Mouse (Mus musculus): ENCODE data around the gene Vps25.
A peak's percentile ranks its signal among the peaks of the same experiment; 100 is the strongest.

The Vps25 gene

GRCm38 (mm10) chr11:101253613-101254389, at the start of gene Vps25:
Gene Vps25, plus strand, starts transcription at chr11:101253707.
- DNase-seq = peak; percentile 89

- DNase-seq = no peak
These were observed 41.5 kb upstream of the Vps25 start for GRCm38 (mm10) chr11:101211970-101212369.

GRCm38 (mm10) chr11:101216936-101217335, 36.6 kb upstream of the Vps25 start:
- DNase-seq = no peak

DNA sequence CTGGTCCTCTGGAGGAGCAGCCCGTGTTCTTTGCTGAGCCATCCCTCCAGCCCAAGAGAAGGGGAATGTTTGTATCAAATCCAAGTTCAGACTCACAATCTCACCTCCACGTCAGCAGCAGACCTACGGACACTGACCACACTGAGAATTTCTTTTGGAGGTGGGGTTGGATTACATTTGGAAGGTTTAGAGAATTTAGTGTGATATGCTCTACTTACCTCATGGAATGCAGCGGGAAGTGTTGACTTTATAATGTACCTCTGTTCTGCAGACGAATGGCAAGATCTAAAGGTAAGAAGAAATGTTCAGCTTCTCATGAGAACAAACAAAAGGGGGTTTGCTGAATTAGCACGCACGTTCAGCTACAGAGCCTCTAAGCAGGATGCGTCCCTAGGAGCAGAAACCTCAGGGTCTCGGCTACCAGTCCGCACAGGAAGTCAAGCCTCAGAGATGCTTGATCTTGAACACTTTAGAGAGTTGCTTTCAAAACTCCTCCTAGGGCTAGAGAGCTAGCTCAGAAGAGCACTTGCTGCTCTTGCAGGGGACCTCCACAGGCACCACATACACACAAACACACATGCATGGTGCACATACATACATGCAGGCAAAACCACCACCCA, 35.0 kb upstream of the Vps25 start:
- DNase-seq = no peak

DNA sequence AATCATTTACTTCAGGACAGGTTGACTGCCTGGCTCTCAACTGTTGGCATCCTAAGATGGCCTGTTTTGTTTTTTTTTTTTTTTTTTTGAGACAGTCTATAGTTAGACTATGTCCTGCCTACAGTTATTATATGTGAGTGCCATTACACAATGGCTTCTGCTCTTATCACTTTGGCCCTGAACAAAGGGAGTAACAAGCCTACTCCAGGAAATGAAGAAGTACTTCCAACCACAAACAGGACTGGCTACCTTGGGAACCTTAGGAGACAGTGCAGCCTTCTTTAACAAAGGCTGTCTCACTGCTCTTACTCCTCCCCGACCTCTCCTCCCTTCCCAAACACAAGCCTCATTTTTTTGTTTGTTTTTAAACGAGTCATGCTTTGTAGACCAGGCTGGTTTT, 32.7 kb upstream of the Vps25 start:
- no peak for DNase-seq

DNA sequence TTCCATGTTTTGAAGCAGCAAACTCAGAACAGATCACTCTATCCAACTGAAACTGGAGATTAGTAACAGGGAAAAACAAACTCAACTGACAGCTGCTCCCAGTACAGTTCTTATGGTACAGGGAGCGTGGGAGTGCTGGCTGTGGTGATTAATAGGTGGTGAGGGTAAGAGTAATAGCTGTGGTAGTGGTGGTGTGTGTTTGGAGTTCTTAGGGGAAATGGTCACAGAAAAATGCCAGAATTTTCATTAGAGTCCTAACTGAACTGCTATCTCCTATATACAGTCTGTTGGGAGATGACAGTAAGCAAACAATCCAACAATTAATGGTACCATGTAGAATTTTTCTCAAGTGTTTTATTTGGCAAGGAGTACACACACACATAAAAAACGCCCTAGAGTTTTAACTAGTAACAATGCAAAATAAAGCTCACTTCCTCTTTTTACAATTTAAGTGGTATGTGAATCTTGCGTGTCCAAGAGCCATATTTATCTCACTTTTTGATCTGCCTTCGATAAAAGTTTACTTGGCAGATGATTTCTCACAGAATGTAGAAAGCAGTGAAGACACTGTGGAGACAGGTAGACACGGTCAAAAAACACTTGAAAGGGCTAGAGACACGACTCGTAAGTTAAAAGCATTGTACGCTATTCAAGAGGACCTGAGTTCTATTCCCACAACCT, 32.1 kb upstream of the Vps25 start:
- no peak for DNase-seq

GRCm38 (mm10) chr11:101224337-101224736, 29.2 kb upstream of the Vps25 start:
- DNase-seq = no peak

DNA sequence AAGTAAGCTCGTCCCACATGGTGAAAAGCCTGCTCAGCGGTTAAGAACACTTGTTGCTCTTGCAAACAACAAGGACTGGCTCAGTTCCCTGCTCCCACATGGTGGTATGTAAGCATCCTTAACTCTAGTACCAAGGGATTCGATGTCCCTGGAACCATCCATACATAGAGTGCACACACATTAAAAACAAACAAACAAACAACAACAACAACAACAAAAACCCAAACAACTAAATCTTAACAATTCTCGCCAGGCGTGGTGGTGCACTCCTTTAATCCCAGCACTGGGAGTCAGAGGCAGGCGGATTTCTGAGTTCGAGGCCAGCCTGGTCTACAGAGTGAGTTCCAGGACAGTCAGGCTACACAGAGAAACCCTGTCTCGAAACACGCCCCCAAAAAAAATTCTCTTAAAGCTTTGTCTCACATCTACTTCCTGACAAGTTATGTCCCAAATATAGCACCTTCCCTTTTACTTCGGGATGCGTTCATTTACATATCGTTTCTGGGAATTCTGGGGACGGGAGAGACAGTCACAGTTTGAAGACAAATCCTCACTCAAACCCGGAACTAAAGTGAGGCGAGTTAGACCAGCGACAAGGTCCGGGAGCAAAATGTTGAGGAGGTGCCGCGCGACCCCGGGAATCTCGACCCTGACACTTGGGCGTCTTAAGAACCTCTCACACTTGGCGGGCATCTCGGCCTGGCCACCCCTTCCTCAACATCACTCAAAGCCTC, 28.0 kb upstream of the Vps25 start:
- DNase-seq = no peak

- peak; percentile 91 for DNase-seq
These were observed 27.3 kb upstream of the Vps25 start, which contains the start of gene Ezh1 for GRCm38 (mm10) chr11:101226065-101226701. Gene Ezh1, minus strand, starts transcription at chr11:101226463.

DNA sequence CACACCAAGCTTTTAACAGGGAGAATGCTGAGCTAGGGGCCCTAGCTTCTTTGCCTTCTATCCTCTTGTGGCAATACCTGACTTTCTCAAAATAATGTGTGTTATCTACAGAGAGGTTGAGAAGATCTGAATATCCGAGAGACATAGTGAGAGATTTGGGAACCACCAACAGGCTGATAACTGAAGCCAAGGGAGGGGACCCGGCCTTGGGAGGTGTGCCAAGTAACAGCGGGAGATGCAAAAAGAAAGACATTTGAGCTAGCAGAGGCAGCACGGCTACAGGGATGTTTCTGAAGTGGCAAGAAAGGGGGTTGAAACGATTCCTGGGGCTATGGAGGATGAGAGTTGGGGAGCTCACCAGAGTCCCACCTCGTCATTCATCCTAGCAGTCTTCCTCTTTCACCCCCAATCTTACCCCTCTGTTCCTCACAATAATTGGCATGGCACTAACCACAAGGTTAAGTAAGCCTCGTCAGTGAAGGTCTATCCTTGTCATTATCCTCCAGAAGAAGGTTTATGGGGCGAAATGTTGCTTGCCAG, 24.1 kb upstream of the Vps25 start:
- no peak for DNase-seq

DNA sequence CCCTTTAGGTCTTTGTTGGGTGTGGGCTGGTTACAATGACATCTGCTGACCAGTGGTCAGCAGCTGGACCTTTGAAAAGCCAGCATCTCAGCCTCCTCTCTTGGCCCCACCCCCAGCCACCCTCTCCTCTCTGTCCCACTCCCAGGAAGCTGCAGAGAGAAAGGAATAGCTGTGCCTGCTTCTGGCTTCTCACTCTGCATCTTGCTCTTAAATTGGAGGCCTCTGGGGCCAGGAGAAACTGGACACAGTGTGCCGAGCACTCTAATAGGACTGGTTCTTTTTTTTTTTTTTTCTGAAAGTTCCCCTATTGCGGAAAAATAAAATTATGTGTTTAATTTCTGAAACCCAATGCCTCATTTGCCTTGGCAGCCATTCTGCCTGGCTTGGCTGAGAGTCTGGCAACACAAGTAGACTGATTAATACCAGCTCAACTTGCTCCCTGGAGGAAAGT, 23.4 kb upstream of the Vps25 start:
- no peak for DNase-seq

DNA sequence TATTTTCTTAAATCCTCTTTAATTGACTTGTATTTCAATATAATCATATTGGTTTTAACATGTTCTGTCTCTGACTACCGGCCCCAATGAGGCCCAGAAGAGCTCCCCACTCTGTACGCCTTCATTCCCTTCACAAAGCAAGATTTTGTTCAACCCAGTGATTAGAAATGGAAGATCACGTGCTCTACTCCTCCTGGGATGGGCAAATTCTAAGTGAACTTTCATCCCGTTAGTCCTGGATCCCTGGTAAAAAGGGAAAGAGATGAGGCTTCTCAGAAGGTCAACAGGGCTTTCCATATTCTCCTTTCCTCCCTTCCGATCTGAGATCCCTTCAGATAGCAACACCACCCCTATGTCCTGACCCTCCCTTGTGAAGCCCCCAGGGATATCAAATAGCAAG, 23.0 kb upstream of the Vps25 start:
- DNase-seq = no peak

DNA sequence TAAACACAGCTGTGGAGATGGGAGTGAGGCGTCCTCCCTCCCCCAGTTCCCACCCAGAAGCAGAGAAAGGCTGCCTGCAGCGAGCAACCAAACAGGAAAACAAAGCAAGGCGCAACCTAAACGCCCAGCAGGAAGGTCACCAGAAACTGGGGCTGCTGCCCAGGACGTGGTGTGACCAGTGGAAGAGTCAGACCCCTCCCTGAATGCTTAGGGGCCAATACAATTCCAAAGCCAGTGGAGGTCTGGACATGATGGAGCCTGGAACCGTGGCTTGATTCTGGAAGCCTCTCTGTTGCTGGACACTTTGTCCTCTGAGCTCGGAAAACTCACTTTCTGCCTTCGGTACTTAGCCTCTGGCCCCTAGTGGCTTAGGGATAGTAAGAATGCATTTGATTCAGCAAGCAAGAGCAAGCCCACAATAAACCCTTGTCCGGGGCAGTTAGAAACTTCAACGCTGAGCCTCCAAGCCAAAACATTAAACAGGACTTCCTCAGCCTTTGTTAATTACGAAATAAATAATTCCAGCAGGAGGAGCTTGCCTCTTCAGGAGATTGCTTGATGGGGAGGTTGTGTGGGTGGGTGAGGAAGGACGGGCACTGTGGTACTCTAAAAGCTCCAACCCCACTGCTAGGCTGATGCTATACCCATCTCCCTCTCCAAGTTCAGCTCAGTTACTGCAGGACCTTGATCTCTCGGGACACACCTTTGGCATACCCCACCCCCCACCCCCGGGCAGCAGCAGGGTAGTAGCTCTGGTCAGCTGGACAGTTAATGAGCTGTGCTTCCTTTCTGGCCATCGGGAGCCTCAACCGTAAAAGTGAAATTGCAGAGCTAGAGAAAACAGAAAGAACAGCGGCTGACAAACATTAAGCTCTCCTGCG, 22.3 kb upstream of the Vps25 start:
- no peak for DNase-seq

- no peak for DNase-seq
These were observed 21.3 kb upstream of the Vps25 start for GRCm38 (mm10) chr11:101232010-101232839.

DNA sequence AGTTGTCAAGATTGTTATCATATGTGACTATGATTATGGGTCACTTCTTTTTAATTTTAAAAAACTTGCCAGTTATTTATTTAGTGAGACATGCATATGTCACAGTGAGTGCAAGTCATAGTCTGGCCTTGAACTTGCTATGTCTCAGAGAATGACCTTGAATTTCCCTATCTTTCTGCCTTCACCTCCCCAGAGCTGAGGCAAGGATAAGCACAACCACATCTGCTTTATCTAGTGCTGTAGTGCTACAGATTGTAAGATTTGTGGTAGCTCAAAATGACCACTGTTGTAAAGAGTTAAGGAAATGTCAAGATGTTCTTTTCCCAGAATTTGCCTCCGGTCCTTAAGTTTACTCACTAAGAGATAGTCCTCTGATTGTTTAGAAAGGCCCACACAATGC, 20.3 kb upstream of the Vps25 start:
- DNase-seq = no peak

DNA sequence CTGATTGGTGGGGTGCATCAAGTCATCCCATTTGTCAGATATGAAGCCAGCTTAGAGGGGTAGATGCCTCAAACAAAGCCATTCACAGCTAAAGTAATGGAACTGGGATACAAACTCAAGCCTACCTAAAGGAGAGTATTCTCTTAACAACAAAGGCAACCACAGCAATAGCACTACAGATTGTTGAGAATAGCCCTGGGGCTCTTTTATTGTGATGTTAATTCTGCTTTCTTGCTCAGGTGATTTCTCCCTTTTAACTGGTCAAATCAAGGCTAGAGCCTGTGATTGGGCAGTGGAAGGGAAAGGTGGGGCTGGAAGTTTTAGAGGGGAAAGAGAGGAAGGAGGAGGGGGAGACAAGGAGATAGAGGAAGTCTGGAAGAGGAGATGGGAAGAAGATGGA, 19.4 kb upstream of the Vps25 start:
- DNase-seq = no peak

DNA sequence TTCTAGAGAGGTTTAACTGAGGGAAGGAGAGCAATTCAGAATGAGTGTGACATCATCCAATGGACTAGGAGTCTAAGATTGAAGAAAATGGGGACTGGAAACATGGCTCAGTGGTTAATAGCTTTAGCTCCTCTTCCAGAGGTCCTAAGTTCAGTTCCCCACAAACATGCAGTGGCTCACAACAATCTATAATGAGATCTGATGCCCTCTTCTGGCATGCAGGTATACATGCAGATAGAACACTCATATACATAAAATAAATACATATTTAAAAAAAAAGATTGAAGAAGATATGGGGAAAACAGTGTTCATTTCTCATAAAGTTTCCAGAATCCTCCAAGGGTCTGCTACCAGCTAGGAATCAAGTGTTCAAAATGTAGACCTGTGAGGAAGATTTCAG, 18.1 kb upstream of the Vps25 start:
- no peak for DNase-seq

- no peak for DNase-seq
These were observed 16.7 kb upstream of the Vps25 start for GRCm38 (mm10) chr11:101236782-101237181.

DNA sequence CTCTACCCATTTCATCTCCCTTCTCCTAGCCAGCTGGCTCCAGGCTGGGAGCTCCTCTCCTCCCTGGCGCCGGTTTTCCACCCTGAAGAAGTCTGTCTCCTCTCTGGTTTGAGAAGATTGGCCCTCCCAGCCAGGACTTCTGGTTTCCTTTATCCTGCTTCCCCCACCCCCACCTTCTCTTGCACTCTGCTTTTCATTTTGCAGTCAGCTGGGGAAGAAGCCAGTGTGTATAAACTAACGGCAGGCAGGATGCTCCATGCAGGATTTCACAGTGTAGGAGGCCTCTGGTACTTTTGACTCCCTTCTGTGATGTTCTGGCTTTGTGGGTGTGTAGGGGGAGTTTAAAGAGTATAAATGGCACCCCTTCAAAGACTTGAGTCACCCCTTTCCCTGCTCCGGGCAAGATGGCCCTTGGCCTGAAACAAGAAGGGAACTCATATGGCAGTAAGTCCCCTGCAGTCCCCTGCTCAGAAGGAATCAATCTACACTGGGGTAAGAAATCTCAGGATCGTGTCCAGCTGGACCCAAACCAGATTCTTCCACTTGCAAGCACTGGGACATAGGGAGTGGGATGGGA, 15.3 kb upstream of the Vps25 start:
- peak; percentile 55 for DNase-seq

GRCm38 (mm10) chr11:101245071-101245470, 8.4 kb upstream of the Vps25 start:
- no peak for DNase-seq

Data from right cerebral cortex, adult 18-20 months (tissue).